Mouse (Mus musculus) kidney, embryonic 16.5 days (tissue): ENCODE measurements at regions not wholly inside any gene's neighbourhood (a gene's known extent, or its start where the extent isn't known, plus 50 kb on each side); places are given as distances from the start of the nearest gene placed in this dataset.

Experiments
- ATAC-seq: fragments of 200-750 bp; cut with Nextera tagmentation; 2 replicates; pipeline ENCODE4 v1.8.0; 2017; ENCODE audit warnings: moderate TSS enrichment; ENCODE audit not compliant: low FRiP score, low TSS enrichment
- H3K27ac ChIP-seq: fragments of 300-500 bp; sonication (generic); 2 replicates; pipeline ENCODE4 v1.5.1; 2014; ENCODE audit warnings: low read length
- H3K27me3 ChIP-seq: fragments of 300-500 bp; sonication (generic); 2 replicates; pipeline ENCODE4 v1.6.1; 2014; ENCODE audit warnings: low read length, control low read depth, mixed read lengths; ENCODE audit not compliant: insufficient read depth
- H3K36me3 ChIP-seq: fragments of 300-500 bp; sonication (generic); 2 replicates; pipeline ENCODE4 v1.6.1; 2014; ENCODE audit warnings: low read length, control low read depth, mixed read lengths; ENCODE audit not compliant: insufficient read depth
- H3K4me1 ChIP-seq: fragments of 300-500 bp; sonication (generic); 2 replicates; pipeline ENCODE4 v1.6.1; 2014; ENCODE audit warnings: low read length, control low read depth, mixed read lengths; ENCODE audit not compliant: insufficient read depth
- H3K4me2 ChIP-seq: fragments of 300-500 bp; sonication (generic); replicated peaks from 2 replicates; pipeline ENCODE4 v1.6.1; 2014; ENCODE audit warnings: low read depth, low read length
- H3K4me3 ChIP-seq: fragments of 300-500 bp; sonication (generic); 2 replicates; pipeline ENCODE4 v1.5.1; 2014; ENCODE audit warnings: mild to moderate bottlenecking, low read length
- H3K9ac ChIP-seq: fragments of 300-500 bp; sonication (generic); replicated peaks from 2 replicates; pipeline ENCODE4 v1.6.1; 2014; ENCODE audit warnings: low read length
- H3K9me3 ChIP-seq: fragments of 300-500 bp; sonication (generic); 2 replicates; pipeline ENCODE4 v1.6.1; 2016; ENCODE audit warnings: low read length, control low read depth
- WGBS: fragments of 180-500 bp; shearing (Covaris S2); extraction: QIAGEN DNeasy Blood & Tissue Kit; methylation state at CpG from one replicate; pipeline ENCODE4 v1.1.7; 2014; 5-methylcytosine and 5-hydroxymethylcytosine counted together

- H3K4me3 ChIP-seq: no peak overlapping the region
- no peaks in the 10 kb centered on the region for H3K27me3 ChIP-seq
- H3K4me2 ChIP-seq: no peak overlapping the region
- H3K27ac ChIP-seq: no peak overlapping the region
- H3K9ac ChIP-seq: no peak overlapping the region
- no peak for ATAC-seq
- no peaks in the 10 kb centered on the region for H3K9me3 ChIP-seq
- no peaks in the 10 kb centered on the region for H3K4me1 ChIP-seq
- no peaks in the 10 kb centered on the region for H3K36me3 ChIP-seq
- WGBS: 77% methylated on average over 4 of the region's 4 CpGs
These were observed 114.6 kb upstream of the Tnp1 start for GRCm38 (mm10) chr1:73130215-73130861.

- H3K4me2 ChIP-seq: no peak overlapping the region
- H3K4me1 ChIP-seq: no peaks in the 10 kb centered on the region
- no peak overlapping the region for H3K9ac ChIP-seq
- no peak overlapping the region for H3K27ac ChIP-seq
- no peaks in the 10 kb centered on the region for H3K27me3 ChIP-seq
- no peaks in the 10 kb centered on the region for H3K9me3 ChIP-seq
- 79% methylated on average over 9 of the region's 9 CpGs for WGBS
- H3K4me3 ChIP-seq: no peak overlapping the region
- no peak for ATAC-seq
- H3K36me3 ChIP-seq: no peaks in the 10 kb centered on the region
These were observed 107.3 kb upstream of the Tnp1 start for GRCm38 (mm10) chr1:73123012-73123411.

- WGBS: 28% methylated on average over 6 of the region's 6 CpGs
- no peaks in the 10 kb centered on the region for H3K4me1 ChIP-seq
- ATAC-seq: peak; percentile 49; the same call in 1 of the 2 replicates
- H3K4me2 ChIP-seq: no peak overlapping the region
- no peak overlapping the region for H3K4me3 ChIP-seq
- no peaks in the 10 kb centered on the region for H3K27me3 ChIP-seq
- no peak overlapping the region for H3K27ac ChIP-seq
- no peaks in the 10 kb centered on the region for H3K9me3 ChIP-seq
- no peak overlapping the region for H3K9ac ChIP-seq
- H3K36me3 ChIP-seq: no peaks in the 10 kb centered on the region
These were observed 103.0 kb upstream of the Tnp1 start for GRCm38 (mm10) chr1:73118661-73119060.

- Histone ChIP-seq H3K27me3 (no peaks in the 10 kb centered on the region), H3K36me3 (no peaks in the 10 kb centered on the region), H3K27ac (no peak overlapping the region), H3K9me3 (no peaks in the 10 kb centered on the region), H3K4me1 (no peaks in the 10 kb centered on the region), H3K4me2 (no peak overlapping the region), H3K9ac (no peak overlapping the region), H3K4me3 (no peak overlapping the region)
- WGBS: 15% methylated on average over 2 of the region's 2 CpGs
- no peak for ATAC-seq
These were observed 100.8 kb upstream of the Tnp1 start for GRCm38 (mm10) chr1:73116526-73116925.

GRCm38 (mm10) chr1:73115854-73116253, 100.1 kb upstream of the Tnp1 start:
- no peak overlapping the region for H3K27ac ChIP-seq
- no peaks in the 10 kb centered on the region for H3K9me3 ChIP-seq
- 90% methylated on average over 5 of the region's 5 CpGs for WGBS
- no peak for ATAC-seq
- no peak overlapping the region for H3K4me3 ChIP-seq
- H3K36me3 ChIP-seq: no peaks in the 10 kb centered on the region
- H3K4me1 ChIP-seq: no peaks in the 10 kb centered on the region
- no peaks in the 10 kb centered on the region for H3K27me3 ChIP-seq
- no peak overlapping the region for H3K4me2 ChIP-seq
- H3K9ac ChIP-seq: no peak overlapping the region

- Histone ChIP-seq H3K4me2 (no peak overlapping the region), H3K27ac (no peak overlapping the region), H3K4me3 (no peak overlapping the region), H3K27me3 (no peaks in the 10 kb centered on the region), H3K36me3 (no peaks in the 10 kb centered on the region), H3K4me1 (no peaks in the 10 kb centered on the region), H3K9ac (no peak overlapping the region), H3K9me3 (no peaks in the 10 kb centered on the region)
- peak; percentile 69 for ATAC-seq
- 70% methylated on average over 6 of the region's 6 CpGs for WGBS
These were observed 97.4 kb upstream of the Tnp1 start for GRCm38 (mm10) chr1:73113137-73113536.

- Histone ChIP-seq H3K9ac (no peak overlapping the region), H3K9me3 (no peaks in the 10 kb centered on the region), H3K4me2 (no peak overlapping the region), H3K4me1 (no peaks in the 10 kb centered on the region), H3K4me3 (no peak overlapping the region), H3K27ac (no peak overlapping the region), H3K36me3 (no peaks in the 10 kb centered on the region), H3K27me3 (no peaks in the 10 kb centered on the region)
- 57% methylated on average over 3 of the region's 3 CpGs for WGBS
- no peak for ATAC-seq
These were observed 97.0 kb upstream of the Tnp1 start for GRCm38 (mm10) chr1:73112711-73113110.

- H3K4me1 ChIP-seq: no peaks in the 10 kb centered on the region
- WGBS: 92% methylated on average over 5 of the region's 5 CpGs
- no peaks in the 10 kb centered on the region for H3K9me3 ChIP-seq
- H3K27me3 ChIP-seq: no peaks in the 10 kb centered on the region
- no peak overlapping the region for H3K4me2 ChIP-seq
- no peaks in the 10 kb centered on the region for H3K36me3 ChIP-seq
- ATAC-seq: no peak
- H3K9ac ChIP-seq: no peak overlapping the region
- no peak overlapping the region for H3K27ac ChIP-seq
- H3K4me3 ChIP-seq: no peak overlapping the region
These were observed 96.2 kb upstream of the Tnp1 start for GRCm38 (mm10) chr1:73111911-73112310.

- ATAC-seq: no peak
- Histone ChIP-seq H3K4me1 (no peaks in the 10 kb centered on the region), H3K27me3 (no peaks in the 10 kb centered on the region), H3K36me3 (no peaks in the 10 kb centered on the region), H3K9me3 (no peaks in the 10 kb centered on the region), H3K4me2 (no peak overlapping the region), H3K4me3 (no peak overlapping the region), H3K9ac (no peak overlapping the region), H3K27ac (no peak overlapping the region)
- WGBS: 76% methylated on average over 4 of the region's 4 CpGs
These were observed 90.3 kb upstream of the Tnp1 start for GRCm38 (mm10) chr1:73105856-73106463.

GRCm38 (mm10) chr1:73097645-73098440, 82.1 kb upstream of the Tnp1 start:
- no peak overlapping the region for H3K9ac ChIP-seq
- no peak for ATAC-seq
- H3K4me1 ChIP-seq: no peaks in the 10 kb centered on the region
- H3K4me2 ChIP-seq: no peak overlapping the region
- 79% methylated on average over 6 of the region's 6 CpGs for WGBS
- no peaks in the 10 kb centered on the region for H3K9me3 ChIP-seq
- no peak overlapping the region for H3K27ac ChIP-seq
- H3K36me3 ChIP-seq: no peaks in the 10 kb centered on the region
- no peaks in the 10 kb centered on the region for H3K27me3 ChIP-seq
- H3K4me3 ChIP-seq: no peak overlapping the region
